Mouse (Mus musculus) mouse embryonic stem cell (cell line): ENCODE measurements around the gene Fam25c.

Source experiments
- in situ Hi-C, 2 experiments: fragments of 300-500 bp; cut with MboI; formaldehyde crosslinking; loops; 1 replicate in 1 of 2; 3 replicates in 1 of 2; pipeline ENCODE4 v1.14.3; 2019 to 2020; ENCODE audit warnings: low sequenced_read_pairs in 2 of 2, low pct_unique_long_range_greater_than_20kb in 1 of 2, mixed read lengths in 1 of 2; ENCODE audit not compliant: unreplicated experiment in 1 of 2

Gene Fam25c

GRCm38 (mm10) chr14:34311021-34311631 lies 44.1 kb downstream of the Fam25c start:
- in situ Hi-C loops = no loop called here

DNA sequence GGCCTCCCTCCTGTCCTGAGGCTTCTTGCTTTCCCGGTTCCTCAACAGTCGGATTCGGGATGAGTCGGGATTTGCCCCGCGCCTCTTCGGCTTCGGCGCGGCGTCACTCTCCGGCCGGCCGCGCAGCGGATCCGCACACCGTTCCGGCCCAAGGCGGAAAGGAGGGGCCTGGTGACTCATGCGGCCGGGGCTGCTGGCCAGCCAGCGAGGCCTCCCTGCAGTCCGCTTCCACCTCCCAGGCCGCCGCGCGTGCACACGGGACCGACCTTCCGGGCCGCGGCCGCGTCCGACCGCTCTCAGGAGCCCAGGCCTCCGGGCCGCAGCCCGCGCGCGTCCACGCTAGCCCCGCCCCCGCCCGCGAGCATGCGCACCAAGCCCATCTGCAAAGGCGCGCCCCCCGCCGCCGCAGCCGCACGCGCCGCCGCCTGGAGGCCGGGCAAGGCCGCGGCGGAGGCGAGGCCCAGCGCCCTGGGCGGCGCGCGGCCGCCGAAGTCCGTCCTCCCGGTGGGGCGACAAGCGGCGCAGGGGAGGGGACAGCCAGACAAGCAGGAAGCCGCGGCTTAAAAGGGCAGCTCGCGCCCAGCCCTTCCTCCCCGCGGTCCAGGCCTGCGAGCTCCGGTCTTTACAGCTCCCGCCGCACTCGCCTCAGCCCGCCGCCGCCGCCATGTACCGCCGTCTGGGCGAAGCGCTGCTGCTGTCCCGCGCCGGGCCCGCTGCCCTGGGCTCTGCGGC lies 44.8 kb downstream of the Fam25c start, which contains the start of the genes Shld2 and Glud1:
Gene Shld2 (minus strand): TSS at position 260 of the 732 bp plus-strand sequence.
Gene Glud1 (plus strand): TSS at position 494 of the 732 bp plus-strand sequence.
- in situ Hi-C loops = no loop called here

DNA sequence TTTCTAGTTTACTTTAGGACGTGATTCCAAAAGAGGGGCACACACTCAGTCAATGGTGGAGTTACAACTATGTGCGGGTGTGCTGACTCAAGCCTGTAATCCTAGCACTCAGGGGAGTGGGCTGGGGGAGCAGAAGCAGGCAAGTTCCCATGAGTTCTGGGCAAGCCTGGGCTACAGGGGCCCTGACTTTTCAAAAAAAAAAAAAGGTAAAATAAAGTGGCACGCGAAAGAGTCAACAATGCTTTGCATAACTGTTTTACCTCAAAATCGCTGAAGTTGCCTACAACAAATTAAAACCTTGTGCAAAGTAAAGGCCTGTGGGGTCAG lies 45.4 kb downstream of the Fam25c start:
- in situ Hi-C loops = no loop called here

DNA sequence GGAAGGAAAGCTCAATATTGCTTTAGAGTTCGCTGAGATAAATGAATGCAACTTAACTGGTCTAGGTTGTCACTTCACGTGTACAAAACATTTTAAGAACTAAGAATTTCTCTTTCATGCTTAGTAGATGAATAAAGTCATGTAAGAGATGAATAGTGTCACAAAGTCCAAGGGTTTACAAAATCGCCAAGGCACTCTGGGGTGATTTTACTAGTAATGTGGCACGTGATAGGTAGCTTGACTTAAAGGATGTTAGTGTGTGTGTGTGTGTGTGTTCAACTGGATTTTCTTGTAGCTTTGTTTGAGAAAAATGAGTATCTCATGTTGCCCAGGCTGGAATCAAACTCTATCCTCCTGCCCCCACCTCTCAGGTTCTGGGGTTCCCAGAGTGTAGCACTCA lies 46.0 kb downstream of the Fam25c start:
- in situ Hi-C loops = no loop called here

DNA sequence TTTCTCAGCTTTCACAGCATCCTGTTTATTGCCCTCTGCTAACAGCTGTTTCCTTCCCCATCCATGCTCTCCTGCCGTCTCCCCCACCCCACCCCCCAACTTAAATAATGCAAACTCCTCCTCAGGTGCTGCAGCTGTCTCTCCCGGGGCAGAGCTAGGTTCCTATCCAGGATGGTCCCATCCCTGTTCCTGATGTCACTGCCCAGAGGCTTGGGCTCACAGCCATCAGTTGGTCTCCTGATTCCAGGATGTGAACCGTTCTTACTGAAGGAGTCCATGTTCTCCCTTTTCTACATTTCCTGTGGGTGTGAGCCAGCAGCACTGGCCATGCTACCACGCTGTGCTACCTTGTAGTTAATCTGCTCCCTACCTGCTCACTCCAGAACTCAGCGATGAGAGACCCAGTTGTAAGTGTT lies 52.0 kb downstream of the Fam25c start:
- in situ Hi-C loops = no loop called here

DNA sequence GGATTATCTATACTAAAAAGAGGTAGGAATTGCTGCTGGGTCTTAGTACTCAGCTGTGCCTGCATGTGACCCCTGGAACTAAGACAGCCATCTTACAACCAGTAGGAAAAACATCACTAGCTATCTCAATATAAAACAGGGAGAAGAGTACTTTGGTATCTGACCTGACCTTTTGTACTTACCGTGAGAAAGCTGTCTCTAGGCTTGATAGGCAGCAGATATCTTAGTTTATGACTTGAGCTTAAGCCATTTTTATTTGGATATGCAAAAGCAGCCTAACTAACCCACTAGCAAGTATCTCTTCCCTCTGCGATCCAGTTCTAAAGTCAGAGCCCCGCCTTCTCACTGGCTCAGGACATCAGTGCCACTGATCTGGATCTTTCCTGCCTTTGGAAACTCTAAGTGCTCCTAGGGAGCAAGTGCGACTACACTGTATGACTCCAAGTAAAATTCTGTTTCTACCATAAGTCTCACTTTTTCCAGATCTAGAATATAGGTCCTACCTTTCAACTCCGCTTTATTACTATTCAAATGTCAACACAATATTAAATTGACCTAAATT lies 52.5 kb downstream of the Fam25c start:
- in situ Hi-C loops = no loop called here
